ENCODE assay signal across 11 mouse cellular contexts in the genomic region with DNA sequence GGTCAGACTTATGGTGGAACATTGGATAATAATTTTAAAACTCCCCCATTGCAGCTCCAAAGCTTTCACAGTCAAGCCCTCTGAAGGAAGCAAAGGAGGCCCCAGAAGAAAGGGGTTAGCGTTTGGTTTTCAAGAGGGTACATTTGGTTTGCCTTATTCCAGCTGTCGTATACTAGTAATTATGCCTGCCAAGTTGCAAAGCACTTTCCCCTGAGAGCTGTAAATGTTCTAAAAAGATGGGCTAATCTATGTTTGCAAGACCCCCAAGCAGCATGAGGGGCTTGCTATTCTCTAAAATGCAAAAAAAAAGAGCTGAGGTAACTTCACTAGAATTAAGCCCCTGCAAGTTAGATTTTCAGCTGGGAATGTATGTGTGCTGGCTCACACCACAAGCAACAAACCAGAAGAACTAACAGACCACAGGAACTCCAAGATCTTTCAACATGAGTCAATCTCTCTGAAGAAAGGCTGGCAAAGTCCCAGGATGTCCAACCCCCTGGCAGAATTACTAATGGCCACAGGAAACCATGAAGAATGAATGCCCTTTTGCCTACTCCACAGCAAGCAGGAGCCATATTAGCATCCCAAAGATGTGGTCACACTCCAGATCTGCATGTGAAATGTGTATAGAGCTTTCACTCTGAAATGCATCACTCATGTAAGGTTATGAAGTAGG.
DNase-seq lines count a peak whose midpoint lies in the region; ATAC-seq lines count a peak whose summit lies in the region.
"Had no signal": no experiment of that assay in that cellular context is flagged by ENCODE, and none has a peak within 500 bp of the region (broad histone marks: within the 10 kb centered on the region; RNA-seq: fewer than 3 reads in every experiment).

No protein-coding gene starts in this region.

- 72% methylated on average over 2 of the region's 2 CpGs for WGBS in forebrain, embryonic 13.5 days
- 43% methylated on average over 2 of the region's 2 CpGs for WGBS in forebrain, embryonic 15.5 days
- WGBS in midbrain, embryonic 14.5 days: 73% methylated on average over 2 of the region's 2 CpGs
- WGBS in midbrain, embryonic 10.5 days: 87% methylated on average over 2 of the region's 2 CpGs
- WGBS in intestine, embryonic 15.5 days: 32% methylated on average over 2 of the region's 2 CpGs

- no peaks in the 10 kb centered on the region for H3K9me3 ChIP-seq in forebrain, embryonic 13.5 days (replicated peaks)
- H3K9me3 ChIP-seq in forebrain, embryonic 15.5 days: no peaks in the 10 kb centered on the region
- H3K9me3 ChIP-seq in midbrain, embryonic 14.5 days (ENCODE audit: control insufficient read depth, low read length): no peaks in the 10 kb centered on the region
- H3K9me3 ChIP-seq in midbrain, embryonic 10.5 days (replicated peaks): no peaks in the 10 kb centered on the region
- no peaks in the 10 kb centered on the region for H3K9me3 ChIP-seq in intestine, embryonic 15.5 days

- no peak overlapping the region for H3K4me3 ChIP-seq in forebrain, embryonic 13.5 days
- H3K4me3 ChIP-seq in forebrain, embryonic 15.5 days: no peak overlapping the region
- H3K4me3 ChIP-seq in midbrain, embryonic 14.5 days (replicated peaks; ENCODE audit: low read depth, low read length): no peak overlapping the region
- no peak overlapping the region for H3K4me3 ChIP-seq in midbrain, embryonic 10.5 days
- no peak overlapping the region for H3K4me3 ChIP-seq in intestine, embryonic 15.5 days (replicated peaks)

- peaks cover 7% of the 10 kb centered on the region; the same call in 1 of the 2 replicates for H3K4me1 ChIP-seq in forebrain, embryonic 13.5 days
- peaks cover 9% of the 10 kb centered on the region; the same call in 1 of the 2 replicates for H3K4me1 ChIP-seq in forebrain, embryonic 15.5 days
- no peaks in the 10 kb centered on the region for H3K4me1 ChIP-seq in midbrain, embryonic 14.5 days (ENCODE audit: control insufficient read depth, insufficient read depth, low read length)
- no peaks in the 10 kb centered on the region for H3K4me1 ChIP-seq in midbrain, embryonic 10.5 days
- H3K4me1 ChIP-seq in intestine, embryonic 15.5 days (replicated peaks): no peaks in the 10 kb centered on the region

- H3K9ac ChIP-seq in forebrain, embryonic 13.5 days: no peak overlapping the region
- H3K9ac ChIP-seq in forebrain, embryonic 15.5 days (replicated peaks): no peak overlapping the region
- no peak overlapping the region for H3K9ac ChIP-seq in midbrain, embryonic 14.5 days (replicated peaks; ENCODE audit: low read length)
- no peak overlapping the region for H3K9ac ChIP-seq in intestine, embryonic 15.5 days

- DNase-seq in midbrain, embryonic 14.5 days: peak; percentile 48
- DNase-seq in midbrain, embryonic 10.5 days (ENCODE audit: low spot score): no peak
- DNase-seq in frontal cortex, postnatal 10 days (ENCODE audit: low spot score in 2 of 2): no peak
- no peak for DNase-seq in cerebellum, adult 11-12 months
- DNase-seq: cerebellum, postnatal 14 days had no signal

- H3K27me3 ChIP-seq in forebrain, embryonic 13.5 days: no peaks in the 10 kb centered on the region
- H3K27me3 ChIP-seq in forebrain, embryonic 15.5 days: no peaks in the 10 kb centered on the region
- no peaks in the 10 kb centered on the region for H3K27me3 ChIP-seq in midbrain, embryonic 14.5 days (ENCODE audit: control insufficient read depth, insufficient read depth, low read length)
- no peaks in the 10 kb centered on the region for H3K27me3 ChIP-seq in midbrain, embryonic 10.5 days (ENCODE audit: low read depth, poor library complexity, severe bottlenecking)
- H3K27me3 ChIP-seq in intestine, embryonic 15.5 days (replicated peaks): no peaks in the 10 kb centered on the region
- H3K27me3 ChIP-seq: CH12.LX had no signal

- no peaks in the 10 kb centered on the region for H3K36me3 ChIP-seq in forebrain, embryonic 13.5 days (ENCODE audit: poor library complexity, severe bottlenecking)
- H3K36me3 ChIP-seq in forebrain, embryonic 15.5 days: no peaks in the 10 kb centered on the region
- H3K36me3 ChIP-seq in midbrain, embryonic 14.5 days (ENCODE audit: control insufficient read depth, insufficient read depth, low read length): no peaks in the 10 kb centered on the region
- H3K36me3 ChIP-seq in midbrain, embryonic 10.5 days: peaks cover 7% of the 10 kb centered on the region; the same call in 1 of the 2 replicates
- no peaks in the 10 kb centered on the region for H3K36me3 ChIP-seq in intestine, embryonic 15.5 days

- H3K27ac ChIP-seq in forebrain, embryonic 13.5 days: no peak overlapping the region
- no peak overlapping the region; the same call in 1 of the 2 replicates for H3K27ac ChIP-seq in forebrain, embryonic 15.5 days (replicated peaks)
- H3K27ac ChIP-seq in midbrain, embryonic 14.5 days (replicated peaks; ENCODE audit: low read depth, low read length): no peak overlapping the region
- no peak overlapping the region for H3K27ac ChIP-seq in midbrain, embryonic 10.5 days (replicated peaks)
- H3K27ac ChIP-seq in intestine, embryonic 15.5 days: no peak overlapping the region

- no peak overlapping the region for H3K4me2 ChIP-seq in forebrain, embryonic 13.5 days
- no peak overlapping the region for H3K4me2 ChIP-seq in forebrain, embryonic 15.5 days (replicated peaks)
- H3K4me2 ChIP-seq in midbrain, embryonic 14.5 days (ENCODE audit: low read length): no peak overlapping the region
- H3K4me2 ChIP-seq in intestine, embryonic 15.5 days (replicated peaks): no peak overlapping the region

- 0 out of 2 replicates have a peak, but pooled peaks have one; percentile 21 for ATAC-seq in forebrain, embryonic 13.5 days
- ATAC-seq in forebrain, embryonic 15.5 days (replicated peaks): no peak
- no peak for ATAC-seq in midbrain, embryonic 14.5 days (ENCODE audit: low FRiP score, low TSS enrichment)
- peak; percentile 25; the same call in 1 of the 2 replicates for ATAC-seq in intestine, embryonic 15.5 days
- ATAC-seq in monocyte, adult 5-6 weeks (replicated peaks; ENCODE audit: insufficient number of reproducible peaks, low FRiP score, low TSS enrichment, poor library complexity, severe bottlenecking): peak; percentile 24; the same call in 1 of the 2 replicates
- ATAC-seq: inflammation-experienced regulatory T-cells, adult 6 months had no signal

Comparison
In these comparisons a context has a peak if more than half of its experiments do, and no peak if none do; other contexts are left out.
1. ATAC-seq: peak in forebrain, embryonic 13.5 days (single experiment), intestine, embryonic 15.5 days (single experiment) and monocyte, adult 5-6 weeks (single experiment); none in forebrain, embryonic 15.5 days (single experiment) and midbrain, embryonic 14.5 days (single experiment).